Mouse (Mus musculus) heart, adult 2 months (tissue): ENCODE measurements around the gene Gins1. TPM values are rescaled to one million over a fixed set of nuclear protein-coding genes. Genes with fewer than 3 reads are reported as not detected.

ENCODE experiments used
- DNase-seq, 2 experiments: peaks; one replicate each; pipeline ENCODE4 v3.0.0; 2021
- H3K27ac ChIP-seq: fragments of 200-600 bp; 2 replicates; pipeline ENCODE4 v1.8.1; 2022
- H3K27me3 ChIP-seq: fragments of 200-500 bp; 2 replicates; pipeline ENCODE4 v1.6.1; 2012; ENCODE audit warnings: mild to moderate bottlenecking, low read length, inconsistent platforms, mixed read lengths; ENCODE audit not compliant: control insufficient read depth, insufficient read depth
- H3K36me3 ChIP-seq: fragments of 200-500 bp; 2 replicates; pipeline ENCODE4 v1.6.1; 2012; ENCODE audit warnings: low read length, inconsistent platforms; ENCODE audit not compliant: control insufficient read depth, insufficient read depth
- H3K4me1 ChIP-seq: fragments of 200-500 bp; 2 replicates; pipeline ENCODE4 v1.6.1; 2011; ENCODE audit warnings: low read length; ENCODE audit not compliant: control insufficient read depth, insufficient read depth
- H3K4me3 ChIP-seq: fragments of 200-600 bp; 2 replicates; pipeline ENCODE4 v1.8.1; 2022
- H3K79me2 ChIP-seq: fragments of 200-500 bp; replicated peaks from 2 replicates; pipeline ENCODE4 v1.6.1; 2012; ENCODE audit warnings: mild to moderate bottlenecking, inconsistent platforms, low read length, moderate library complexity, mixed read lengths; ENCODE audit not compliant: control insufficient read depth, insufficient read depth
- H3K9ac ChIP-seq: fragments of 200-500 bp; 2 replicates; pipeline ENCODE4 v1.6.1; 2012; ENCODE audit warnings: low read depth, mild to moderate bottlenecking, control low read depth, inconsistent platforms, low read length, mixed read lengths
- CTCF ChIP-seq: fragments of 200-600 bp; IDR thresholded peaks from 2 replicates; pipeline ENCODE4 v1.8.1; 2022; ENCODE audit warnings: antibody characterized with exemption, mild to moderate bottlenecking, moderate library complexity
- EP300 ChIP-seq: fragments of 200-500 bp; IDR thresholded peaks from 2 replicates; pipeline ENCODE4 v1.6.1; 2011; ENCODE audit warnings: low read depth, low read length, control low read depth; ENCODE audit not compliant: insufficient read depth
- POLR2A ChIP-seq: fragments of 200-500 bp; IDR thresholded peaks from 2 replicates; pipeline ENCODE4 v1.6.1; 2011; ENCODE audit warnings: mild to moderate bottlenecking, low read depth, low read length, control low read depth; ENCODE audit not compliant: insufficient read depth
- WGBS: fragments of 180-500 bp; shearing (Covaris S2); methylation state at CpG from one replicate; pipeline ENCODE4 v1.1.7; 2018; 5-methylcytosine and 5-hydroxymethylcytosine counted together
- intact Hi-C: fragments of 180-260 bp; cut with DNase I; formaldehyde crosslinking; loops from one replicate; pipeline ENCODE4 v1.15.1; 2025
- polyA plus RNA-seq: library from polyadenylated mRNA; depleted of rRNA; stranded (reverse); fragments of >200 nt; gene quantifications from 2 replicates; pipeline ENCODE4 v1.2.3, GENCODE M21; 2012; rRNA removed
- total RNA-seq, 2 experiments: library from RNA; stranded (reverse); gene quantifications; 2 replicates each; pipeline ENCODE4 v1.2.3; 2021

Gene Gins1
- total and polyA plus RNA-seq, 3 experiments: 1.8 to 5.5 (median 3.3) TPM

- intact Hi-C loops: no loop called here
- DNase-seq: no peak
- Histone ChIP-seq H3K27me3 (no peaks in the 10 kb centered on the region), H3K79me2 (no peaks in the 10 kb centered on the region; the same call in 1 of the 2 replicates), H3K4me1 (no peaks in the 10 kb centered on the region), H3K9ac (no peak overlapping the region), H3K36me3 (no peaks in the 10 kb centered on the region), H3K4me3 (no peak overlapping the region), H3K27ac (no peak overlapping the region)
- WGBS: 82% methylated on average over 8 of the region's 8 CpGs
- TF ChIP-seq CTCF: no peak
- no peak for TF ChIP-seq POLR2A
- TF ChIP-seq EP300: no peak
Measured at GRCm38 (mm10) chr2:150973401-150974115, 68.4 kb downstream of the Gins1 start.

GRCm38 (mm10) chr2:150976871-150977270, 71.7 kb downstream of the Gins1 start:
- H3K4me3 ChIP-seq: no peak overlapping the region
- H3K27me3 ChIP-seq: no peaks in the 10 kb centered on the region
- H3K4me1 ChIP-seq: no peaks in the 10 kb centered on the region
- WGBS: 75% methylated on average over 5 of the region's 5 CpGs
- intact Hi-C loops: no loop called here
- H3K9ac ChIP-seq: no peak overlapping the region
- no peak overlapping the region for H3K27ac ChIP-seq
- TF ChIP-seq CTCF (no peak), POLR2A (no peak), EP300 (no peak)
- H3K79me2 ChIP-seq: no peaks in the 10 kb centered on the region; the same call in 1 of the 2 replicates
- no peak for DNase-seq
- no peaks in the 10 kb centered on the region for H3K36me3 ChIP-seq

GRCm38 (mm10) chr2:150977676-150978075, 72.5 kb downstream of the Gins1 start:
- Histone ChIP-seq H3K4me1 (no peaks in the 10 kb centered on the region), H3K27ac (no peak overlapping the region), H3K36me3 (no peaks in the 10 kb centered on the region), H3K4me3 (no peak overlapping the region), H3K27me3 (no peaks in the 10 kb centered on the region), H3K9ac (no peak overlapping the region), H3K79me2 (no peaks in the 10 kb centered on the region; the same call in 1 of the 2 replicates)
- DNase-seq: no peak
- TF ChIP-seq POLR2A (no peak), EP300 (no peak), CTCF (no peak)
- intact Hi-C loops: no loop called here
- WGBS: 85% methylated on average over 6 of the region's 6 CpGs

GRCm38 (mm10) chr2:150978791-150979190, 73.6 kb downstream of the Gins1 start:
- TF ChIP-seq CTCF (no peak), EP300 (no peak), POLR2A (no peak)
- Histone ChIP-seq H3K27me3 (no peaks in the 10 kb centered on the region), H3K36me3 (no peaks in the 10 kb centered on the region), H3K4me1 (no peaks in the 10 kb centered on the region), H3K4me3 (no peak overlapping the region), H3K9ac (no peak overlapping the region), H3K79me2 (no peaks in the 10 kb centered on the region), H3K27ac (no peak overlapping the region)
- 74% methylated on average over 3 of the region's 3 CpGs for WGBS
- intact Hi-C loops: no loop called here
- DNase-seq: no peak

- intact Hi-C loops: no loop called here
Measured at GRCm38 (mm10) chr2:150979861-150980620, 74.8 kb downstream of the Gins1 start.

More at GRCm38 (mm10) chr2:150979861-150980620, 74.8 kb downstream of the Gins1 start:
- TF ChIP-seq POLR2A: no peak
- TF ChIP-seq EP300: no peak
- TF ChIP-seq CTCF: no peak
- no peak for DNase-seq
- Histone ChIP-seq H3K4me3 (no peak overlapping the region), H3K79me2 (no peaks in the 10 kb centered on the region), H3K27ac (no peak overlapping the region), H3K27me3 (no peaks in the 10 kb centered on the region), H3K9ac (no peak overlapping the region), H3K36me3 (no peaks in the 10 kb centered on the region), H3K4me1 (no peaks in the 10 kb centered on the region)
- 83% methylated on average over 14 of the region's 14 CpGs for WGBS

Other genes with a start within 250 kb of the Gins1 start
- 100 to 1,000 TPM; 256 to 332 TPM for gene Acss1, start 236.9 kb upstream of the Gins1 start, total RNA-seq
- gene Acss1, start 236.9 kb upstream of the Gins1 start, polyA plus RNA-seq: 301 and 494 TPM in 2 replicates
- gene Vsx1, start 216.0 kb upstream of the Gins1 start, total RNA-seq: under 1 TPM; 0.10 to 0.14 TPM
- not detected in 2 replicates for gene Vsx1, start 216.0 kb upstream of the Gins1 start, polyA plus RNA-seq
- 10 to 100 TPM; 14.7 to 16.9 TPM for gene Entpd6, start 156.4 kb upstream of the Gins1 start, total RNA-seq
- gene Entpd6, start 156.4 kb upstream of the Gins1 start, polyA plus RNA-seq: 24.4 and 34.4 TPM in 2 replicates
- 100 to 1,000 TPM; 448 to 514 TPM for gene Pygb, start 118.7 kb upstream of the Gins1 start, total RNA-seq
- gene Pygb, start 118.7 kb upstream of the Gins1 start, polyA plus RNA-seq: 343 and 518 TPM in 2 replicates
- 10 to 100 TPM; 47.7 to 51.2 TPM for gene Abhd12, start 659 bp upstream of the Gins1 start, total RNA-seq
- 37.6 and 53.7 TPM in 2 replicates for gene Abhd12, start 659 bp upstream of the Gins1 start, polyA plus RNA-seq
- gene Ninl, start 134.0 kb downstream of the Gins1 start, total RNA-seq: 1 to 10 TPM; 1.4 to 1.5 TPM
- gene Ninl, start 134.0 kb downstream of the Gins1 start, polyA plus RNA-seq: 0.78 and 0.97 TPM in 2 replicates
- gene Nanp, start 134.0 kb downstream of the Gins1 start, total RNA-seq: 1 to 10 TPM; 1.3 to 1.5 TPM
- gene Nanp, start 134.0 kb downstream of the Gins1 start, polyA plus RNA-seq: 0.70 and 1.3 TPM in 2 replicates
- gene Gm14151, start 186.9 kb downstream of the Gins1 start, total RNA-seq: not detected
- gene Gm14151, start 186.9 kb downstream of the Gins1 start, polyA plus RNA-seq: not detected in 2 replicates
- not detected for gene Gm14147, start 192.8 kb downstream of the Gins1 start, total RNA-seq
- 0.08 TPM in 1 of 2 replicates, not detected in the other for gene Gm14147, start 192.8 kb downstream of the Gins1 start, polyA plus RNA-seq